Mouse (Mus musculus) gastrocnemius, adult 8-10 months (tissue): Measurements from ENCODE around the gene Mad2l2. TPM values are rescaled to one million over a fixed set of nuclear protein-coding genes. Genes with fewer than 3 reads are reported as not detected.
A peak's percentile ranks its signal among the peaks of the same experiment; 100 is the strongest.

ENCODE experiments used
- DNase-seq, 2 experiments: peaks; one replicate each; pipeline ENCODE4 v3.0.0; 2022; ENCODE audit warnings: low spot score in 2 of 2
- total RNA-seq, 4 experiments: library from RNA; stranded (reverse); gene quantifications; 2 replicates each; pipeline ENCODE4 v1.2.4; 2022

Gene Mad2l2
- total RNA-seq, 4 experiments from 2014 or later: 11.6 to 19.1 (median 15.1) TPM

GRCm38 (mm10) chr4:148140098-148141011, 10.2 kb downstream of the Mad2l2 start:
- peak; percentile 92 for DNase-seq

GRCm38 (mm10) chr4:148143721-148144120, 13.5 kb downstream of the Mad2l2 start:
- no peak for DNase-seq

- no peak for DNase-seq
These were observed 17.5 kb downstream of the Mad2l2 start for GRCm38 (mm10) chr4:148147714-148148113.

- DNase-seq: no peak
These were observed 19.4 kb downstream of the Mad2l2 start for GRCm38 (mm10) chr4:148149540-148149939.

DNA sequence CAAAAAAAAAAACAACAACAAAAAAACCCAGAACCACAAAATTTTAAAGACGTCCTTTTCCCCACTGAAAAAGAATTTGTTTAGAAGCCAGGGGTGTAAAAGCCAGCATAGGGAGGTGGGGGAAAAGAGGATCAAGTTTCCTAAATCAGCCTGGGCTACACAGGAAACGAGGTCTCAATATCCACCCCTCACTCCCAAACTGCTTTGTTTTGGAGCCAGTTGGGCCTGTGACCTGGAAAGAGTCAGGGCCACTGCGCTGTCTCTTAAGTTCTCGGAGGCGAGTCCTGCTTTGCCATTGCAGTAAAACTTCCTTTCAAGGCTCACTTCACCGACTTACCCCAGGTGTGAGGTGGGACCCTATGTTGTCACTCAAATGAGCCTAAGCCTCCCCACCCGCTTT, 20.1 kb downstream of the Mad2l2 start:
- DNase-seq: no peak

- no peak for DNase-seq
These were observed 20.7 kb downstream of the Mad2l2 start for GRCm38 (mm10) chr4:148150953-148151266.

DNA sequence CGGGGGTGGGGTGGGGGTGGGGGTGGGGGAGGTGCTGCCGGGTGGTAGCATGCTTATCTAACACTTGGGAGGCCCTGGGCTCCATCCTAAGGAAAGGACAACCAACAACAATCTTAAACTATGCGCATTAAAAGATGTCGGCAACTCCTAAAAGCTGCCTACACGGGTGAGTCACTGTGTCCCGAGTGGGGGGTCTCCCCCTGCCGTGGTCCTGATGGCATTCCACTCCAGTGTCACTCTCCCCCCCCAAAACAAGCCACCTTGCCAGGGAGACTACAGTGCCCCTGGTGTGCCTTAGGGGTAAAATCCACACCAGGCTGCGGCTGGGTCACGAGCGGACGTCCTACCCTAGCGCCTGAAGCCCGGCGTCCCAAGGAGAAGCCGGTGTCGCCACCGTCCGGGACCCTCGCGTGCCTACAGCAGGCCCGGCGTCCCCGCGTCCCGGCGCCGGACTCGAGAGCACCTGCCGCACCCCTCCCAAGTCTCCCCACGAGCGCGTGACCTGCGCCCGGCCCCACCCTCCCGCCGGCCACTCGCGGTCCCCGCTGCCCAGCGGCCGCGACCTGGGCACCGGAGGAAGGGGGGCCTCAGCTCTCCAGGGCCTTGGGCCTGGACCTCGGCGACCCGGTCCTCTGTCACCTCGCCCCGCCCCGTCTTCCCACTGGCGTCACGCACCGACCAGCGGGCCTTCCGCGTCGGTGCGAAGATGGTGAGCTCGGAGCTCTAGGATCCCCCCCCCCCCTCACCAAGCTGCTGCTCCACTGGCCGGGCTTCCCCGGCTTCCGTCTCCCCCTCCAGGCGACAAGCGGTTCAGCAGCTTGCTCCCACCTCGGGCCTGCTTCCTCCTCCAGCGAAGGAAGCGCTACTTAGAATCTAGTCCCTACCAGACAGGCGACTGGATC, 21.3 kb downstream of the Mad2l2 start, which contains the start of gene Fbxo6:
Gene Fbxo6, minus strand, starts transcription at position 874 of the 902 bp plus-strand sequence.
- peak; percentile 83 to 87 for DNase-seq

GRCm38 (mm10) chr4:148152547-148152946, 22.4 kb downstream of the Mad2l2 start:
- no peak for DNase-seq

DNA sequence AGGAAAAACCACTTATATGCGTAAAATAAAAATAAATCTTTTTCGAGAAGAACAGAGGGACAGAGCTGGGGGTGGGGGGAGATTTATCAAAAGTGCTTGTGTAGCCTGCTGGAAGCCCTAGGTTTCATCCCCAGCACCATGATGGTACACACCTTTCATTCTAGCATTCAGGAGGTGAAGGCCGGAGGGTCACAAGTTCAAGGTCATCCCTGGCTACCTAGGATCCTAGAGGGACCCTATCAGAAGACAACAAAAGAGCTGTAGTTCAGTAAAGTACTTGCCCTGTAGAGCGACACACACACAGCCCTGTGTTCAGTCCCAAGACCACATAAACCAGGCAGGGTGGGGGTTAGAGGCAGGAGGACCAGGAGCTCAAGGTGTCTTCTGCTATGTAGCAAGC, 23.8 kb downstream of the Mad2l2 start:
- DNase-seq: no peak

GRCm38 (mm10) chr4:148154982-148155381, 24.8 kb downstream of the Mad2l2 start:
- no peak for DNase-seq

DNA sequence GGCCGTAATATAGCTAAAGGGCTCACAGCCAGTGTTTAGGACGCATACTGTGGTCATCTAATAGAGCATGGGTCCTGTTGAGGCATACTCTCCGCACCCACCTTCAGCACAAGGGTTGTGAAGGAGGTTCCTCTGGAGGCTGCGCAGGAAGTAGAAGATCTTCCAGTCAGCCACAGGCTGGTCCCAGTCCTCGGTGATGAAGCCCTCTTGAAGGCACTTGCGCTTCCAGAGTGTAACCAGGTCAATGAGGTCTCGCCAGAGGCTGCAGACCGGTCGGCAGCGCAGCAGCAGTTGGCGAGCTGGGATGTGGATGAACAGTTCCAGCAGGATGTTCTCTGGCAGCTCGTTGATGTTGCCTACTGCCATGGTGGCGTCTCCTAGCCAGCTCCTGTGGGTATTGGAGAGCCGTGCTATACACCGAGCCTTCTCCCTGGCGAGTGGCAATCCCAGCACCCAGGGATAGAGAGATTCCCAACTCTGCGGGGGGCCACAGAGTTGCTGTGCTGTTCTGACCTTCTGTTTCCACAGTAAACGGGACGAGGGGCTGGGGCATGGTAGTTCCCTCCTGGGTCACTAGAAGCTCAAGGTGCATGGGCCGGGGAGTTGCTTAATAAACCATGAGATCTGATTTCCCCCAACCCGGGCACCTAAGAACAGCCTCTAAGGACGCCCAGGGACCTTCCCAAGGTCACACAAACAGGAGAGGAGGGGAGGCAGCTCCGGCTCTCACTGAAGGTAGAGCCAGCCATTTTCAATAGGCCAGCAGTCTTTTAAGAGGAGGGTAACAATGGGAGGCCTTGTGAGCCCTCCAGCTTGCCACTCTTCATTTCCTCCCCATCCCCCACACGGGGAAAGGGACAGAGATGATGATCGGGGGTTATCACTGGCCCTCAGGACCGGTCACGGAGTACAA, 28.5 kb downstream of the Mad2l2 start:
- DNase-seq: no peak

DNA sequence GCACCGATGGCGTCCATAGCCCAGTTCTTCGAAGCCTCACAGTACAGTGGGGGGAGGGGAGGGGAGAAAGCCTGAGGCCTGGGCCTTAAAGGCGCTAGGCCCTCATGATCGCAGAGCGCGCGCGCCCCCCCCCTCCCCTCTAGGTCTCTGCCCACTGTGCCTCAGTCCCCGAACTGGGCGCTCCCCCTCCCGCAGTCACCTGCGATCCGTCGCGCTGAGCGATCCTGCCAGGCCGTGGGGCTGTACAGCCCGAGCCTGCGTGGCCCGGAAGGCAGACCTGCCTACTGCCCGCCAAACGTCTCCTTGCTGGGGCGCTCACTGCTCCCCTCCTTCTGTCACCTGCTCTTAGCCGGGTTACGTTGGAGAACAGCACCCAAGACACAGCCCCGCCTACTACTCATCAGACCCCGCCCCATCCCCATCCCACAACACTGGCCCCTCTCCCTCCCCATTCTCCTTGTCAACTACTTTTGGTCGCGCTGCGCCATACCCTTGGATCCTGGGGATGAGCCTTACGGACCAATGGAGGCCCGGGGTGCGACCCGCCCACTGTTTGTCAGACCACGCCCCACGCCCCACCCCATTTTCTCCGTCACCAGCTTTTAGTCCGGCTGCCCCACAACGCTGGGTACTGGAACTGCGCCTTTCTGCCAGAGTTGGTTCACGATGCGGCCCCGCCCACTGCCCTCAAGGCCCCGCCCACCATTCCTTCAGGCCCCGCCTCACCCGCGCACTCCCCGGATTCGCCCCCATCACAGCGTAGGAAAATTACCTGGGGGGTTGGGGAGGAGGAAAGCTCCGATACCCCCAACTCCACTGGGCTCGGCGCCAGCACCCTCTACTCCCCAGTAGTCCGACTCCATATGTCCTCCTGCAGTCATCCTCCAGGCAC, 29.6 kb downstream of the Mad2l2 start:
- peak; percentile 90 to 91 for DNase-seq

GRCm38 (mm10) chr4:148160436-148161390, 30.5 kb downstream of the Mad2l2 start, which contains the start of the genes Fbxo44 and Fbxo2:
Fbxo44 (minus strand) TSS chr4:148160482.
Fbxo2 (plus strand) TSS chr4:148160621.
- no peak for DNase-seq

GRCm38 (mm10) chr4:148164002-148164439, 33.8 kb downstream of the Mad2l2 start:
- DNase-seq: peak; percentile 51 to 75

GRCm38 (mm10) chr4:148164461-148164860, 34.3 kb downstream of the Mad2l2 start:
- DNase-seq: no peak

- DNase-seq: no peak
These were observed 35.4 kb downstream of the Mad2l2 start for GRCm38 (mm10) chr4:148165551-148165950.

DNA sequence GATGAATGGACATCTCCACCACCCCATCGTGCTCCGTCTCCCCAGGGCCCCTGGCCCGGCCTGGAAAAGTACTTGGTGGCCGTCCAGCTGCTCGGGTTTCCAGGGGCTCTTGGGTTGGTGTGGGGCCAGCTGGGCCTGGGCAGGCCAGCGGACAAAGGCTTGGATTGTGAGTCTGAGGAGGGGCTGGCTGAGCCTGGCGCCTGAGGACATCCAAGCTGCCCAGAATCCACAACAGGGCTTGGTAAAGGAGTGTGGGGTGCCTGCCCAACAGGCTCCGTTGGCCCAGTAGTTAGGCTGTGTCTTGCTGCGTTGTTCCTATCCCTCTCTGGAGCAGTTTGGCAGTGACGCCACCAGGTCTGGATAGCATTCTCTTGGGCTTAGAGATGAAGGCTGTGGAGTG, 36.2 kb downstream of the Mad2l2 start:
- DNase-seq: no peak

GRCm38 (mm10) chr4:148166986-148167385, 36.8 kb downstream of the Mad2l2 start:
- no peak for DNase-seq

DNA sequence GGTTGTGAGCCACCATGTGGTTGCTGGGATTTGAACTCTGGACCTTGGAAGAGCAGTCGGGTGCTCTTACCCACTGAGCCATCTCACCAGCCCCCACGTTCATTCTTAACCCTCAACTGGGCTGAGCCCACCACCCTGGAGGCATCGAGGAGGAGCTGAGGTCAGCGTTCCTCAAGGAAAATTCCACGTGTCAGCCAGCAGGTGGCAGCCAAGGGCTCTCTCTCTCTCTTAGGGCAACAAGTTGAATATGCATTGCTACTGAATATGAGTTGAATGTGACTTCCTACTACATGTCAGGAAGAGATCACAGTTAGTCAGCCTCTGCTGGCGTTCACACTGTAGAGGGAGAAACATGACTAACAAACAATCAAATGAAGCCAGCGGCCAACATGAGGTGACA, 38.1 kb downstream of the Mad2l2 start:
- DNase-seq: no peak
